Mouse (Mus musculus) heart, postnatal 25 days (tissue): ENCODE measurements around the gene Atp8a2. TPM values are rescaled to one million over a fixed set of nuclear protein-coding genes. Genes with fewer than 3 reads are reported as not detected.

Experiments used
- DNase-seq: peaks from one replicate; pipeline ENCODE4 v3.0.0; 2022; ENCODE audit warnings: low spot score
- intact Hi-C: fragments of 180-260 bp; cut with DNase I; formaldehyde crosslinking; loops from one replicate; pipeline ENCODE4 v1.15.1; 2025
- total RNA-seq, 2 experiments: library from RNA; stranded (reverse); gene quantifications; 2 replicates each; pipeline ENCODE4 v1.2.3; 2021

Gene Atp8a2
- total RNA-seq, 2 experiments from 2014 or later = 4.9 to 5.5 TPM

- no peak for DNase-seq
- intact Hi-C loops = no loop called here
Measured at GRCm38 (mm10) chr14:59689596-59689995, 507.4 kb downstream of the Atp8a2 start.

DNA sequence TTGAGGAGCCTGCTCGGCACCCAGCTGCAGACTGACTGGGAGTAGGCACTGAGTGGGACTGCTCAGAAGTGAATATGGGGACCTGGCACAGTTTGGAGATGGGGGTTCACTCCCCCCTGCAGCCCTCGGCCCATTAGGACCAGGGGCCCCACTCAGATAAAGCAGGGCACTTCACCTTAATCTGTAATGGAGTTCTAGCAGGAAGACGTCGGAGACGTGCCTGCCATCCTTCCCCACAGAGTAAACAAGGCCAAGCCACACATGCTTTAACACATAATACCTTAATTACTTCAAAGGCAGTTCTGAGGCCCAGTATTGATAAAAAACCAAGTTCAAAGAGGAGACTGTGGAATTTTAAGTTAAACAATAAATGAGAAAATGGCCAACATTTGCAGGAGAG lies 510.8 kb downstream of the Atp8a2 start:
- intact Hi-C loops = no loop called here

GRCm38 (mm10) chr14:59685343-59685742 lies 511.6 kb downstream of the Atp8a2 start:
- no peak for DNase-seq

More for the DNA sequence above, 510.8 kb downstream of the Atp8a2 start:
- no peak for DNase-seq

GRCm38 (mm10) chr14:59681906-59682305 lies 515.1 kb downstream of the Atp8a2 start:
- intact Hi-C loops = no loop called here
- DNase-seq = no peak

More at GRCm38 (mm10) chr14:59685343-59685742, 511.6 kb downstream of the Atp8a2 start:
- intact Hi-C loops = no loop called here

DNA sequence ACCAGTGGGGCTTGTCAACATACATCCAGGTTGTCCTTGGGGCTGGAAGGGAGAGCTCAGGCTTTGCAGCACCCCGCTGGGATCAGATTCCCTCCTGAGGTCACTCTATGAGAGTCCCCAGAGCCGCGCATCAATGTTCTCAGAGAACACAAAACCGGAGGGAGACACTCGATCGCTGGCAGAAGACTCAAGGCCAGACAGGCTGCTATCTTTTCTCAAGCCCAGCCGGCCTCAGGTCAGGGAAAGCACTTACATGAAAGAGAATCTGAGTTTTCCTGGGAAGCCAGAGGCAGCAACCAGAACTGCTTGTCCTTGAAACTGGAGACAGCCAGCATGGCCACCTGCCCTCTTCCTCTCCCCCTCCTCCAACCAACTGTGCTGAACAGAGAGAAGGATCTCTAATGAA lies 519.4 kb downstream of the Atp8a2 start:
- no peak for DNase-seq
- intact Hi-C loops = no loop called here

- no peak for DNase-seq
- intact Hi-C loops = no loop called here
Measured at GRCm38 (mm10) chr14:59675330-59675729, 521.6 kb downstream of the Atp8a2 start.

- intact Hi-C loops = no loop called here
- no peak for DNase-seq
Measured at GRCm38 (mm10) chr14:59674556-59674955, 522.4 kb downstream of the Atp8a2 start.

- intact Hi-C loops = no loop called here
- DNase-seq = no peak
Measured at GRCm38 (mm10) chr14:59672893-59673515, 524.0 kb downstream of the Atp8a2 start.

- no peak for DNase-seq
- intact Hi-C loops = no loop called here
Measured at GRCm38 (mm10) chr14:59657098-59657497, 539.9 kb downstream of the Atp8a2 start.

GRCm38 (mm10) chr14:59656591-59656990 lies 540.4 kb downstream of the Atp8a2 start:
- intact Hi-C loops = no loop called here
- no peak for DNase-seq

DNA sequence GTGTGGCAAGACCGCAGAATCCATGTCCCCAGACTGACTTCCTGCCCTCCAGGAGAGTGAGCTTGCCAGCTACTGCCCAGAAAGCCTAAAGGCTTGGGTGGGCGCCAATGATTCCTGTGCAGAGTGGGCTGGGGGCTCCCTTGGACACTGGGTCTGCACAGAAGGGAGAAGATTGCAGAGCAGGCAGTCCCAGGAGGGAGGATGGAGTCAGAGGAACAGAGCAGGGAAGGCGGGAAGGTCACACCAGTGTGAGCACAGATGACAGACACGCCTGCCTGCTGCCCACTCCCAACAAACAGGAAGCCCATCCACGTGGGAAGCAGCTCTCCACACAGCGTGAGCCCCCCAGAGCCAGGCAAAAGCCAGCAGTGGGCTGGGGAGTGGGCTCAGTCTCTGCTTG lies 547.6 kb downstream of the Atp8a2 start:
- no peak for DNase-seq
- intact Hi-C loops = no loop called here

GRCm38 (mm10) chr14:59648611-59649010 lies 548.4 kb downstream of the Atp8a2 start:
- no peak for DNase-seq
- intact Hi-C loops = no loop called here

DNA sequence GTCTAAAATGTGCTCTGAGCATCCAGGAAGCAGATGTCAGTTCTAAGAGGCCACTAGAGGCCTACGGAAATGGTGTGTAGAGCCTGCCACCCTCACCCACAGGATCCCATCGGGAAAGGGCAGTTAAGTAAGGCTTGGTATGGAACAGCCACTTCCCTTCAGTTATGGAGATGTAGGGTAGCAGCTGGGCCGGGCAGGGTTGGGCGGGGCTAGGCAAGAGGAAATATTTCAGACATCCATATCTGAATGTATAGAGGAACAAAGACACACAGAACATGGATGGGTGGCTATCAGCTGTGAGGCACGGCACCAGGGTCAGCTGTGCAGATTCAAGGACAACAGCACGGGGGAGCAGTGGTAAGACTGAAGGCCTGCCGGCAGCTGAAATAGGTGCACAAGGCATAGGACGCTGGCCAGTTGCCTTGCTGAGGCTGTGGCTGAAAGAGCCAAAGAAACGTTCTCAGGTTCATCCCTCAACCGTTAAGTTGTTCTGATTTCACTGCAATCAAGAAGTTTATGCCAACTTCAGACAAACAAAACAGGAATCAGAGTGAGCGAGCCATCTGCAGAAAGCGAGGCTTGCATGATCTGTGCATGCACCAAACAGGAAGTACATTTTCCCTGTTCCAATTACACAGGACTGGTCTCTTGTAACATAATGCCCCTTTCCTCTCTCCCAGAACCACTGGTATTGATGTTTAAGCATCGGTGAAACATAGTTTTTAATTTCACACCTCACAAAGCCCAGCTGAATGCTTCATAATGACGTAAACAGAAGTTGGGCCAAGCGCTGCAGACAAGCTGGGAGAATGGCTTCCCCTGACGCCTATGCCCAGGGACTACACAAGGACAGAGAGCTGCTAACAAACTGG lies 549.9 kb downstream of the Atp8a2 start:
- DNase-seq = no peak
- intact Hi-C loops = no loop called here

DNA sequence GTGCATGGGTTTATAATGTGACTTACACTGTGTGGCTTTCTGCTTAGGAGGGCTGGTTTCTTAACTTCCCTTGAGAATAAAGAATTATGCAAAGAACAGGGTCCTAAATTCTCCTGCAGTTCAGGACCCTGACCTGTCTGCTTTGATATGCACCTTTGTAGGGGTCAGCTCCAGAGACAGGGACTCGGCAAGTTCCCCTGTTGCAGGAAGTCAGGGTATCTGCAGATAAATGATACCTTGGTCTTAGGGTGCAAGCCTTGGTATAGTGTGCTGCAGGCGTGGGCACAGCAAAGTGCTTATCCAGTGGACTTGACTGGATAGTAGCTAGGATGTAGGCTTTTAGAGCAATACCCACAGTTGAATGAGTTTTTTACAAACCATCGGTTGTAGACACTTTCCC lies 552.1 kb downstream of the Atp8a2 start:
- intact Hi-C loops = no loop called here
- no peak for DNase-seq

GRCm38 (mm10) chr14:59644166-59644565 lies 552.8 kb downstream of the Atp8a2 start:
- intact Hi-C loops = no loop called here
- no peak for DNase-seq

GRCm38 (mm10) chr14:59643582-59643981 lies 553.4 kb downstream of the Atp8a2 start:
- intact Hi-C loops = no loop called here
- no peak for DNase-seq

- intact Hi-C loops = no loop called here
Measured at GRCm38 (mm10) chr14:59641856-59642255, 555.1 kb downstream of the Atp8a2 start.

GRCm38 (mm10) chr14:59638906-59639703 lies 557.9 kb downstream of the Atp8a2 start:
- intact Hi-C loops = no loop called here
- DNase-seq = no peak

More at GRCm38 (mm10) chr14:59641856-59642255, 555.1 kb downstream of the Atp8a2 start:
- no peak for DNase-seq

- intact Hi-C loops = no loop called here
Measured at GRCm38 (mm10) chr14:59633988-59634387, 563.0 kb downstream of the Atp8a2 start.

GRCm38 (mm10) chr14:59633295-59633898 lies 563.6 kb downstream of the Atp8a2 start:
- intact Hi-C loops = no loop called here
- no peak for DNase-seq

More at GRCm38 (mm10) chr14:59633988-59634387, 563.0 kb downstream of the Atp8a2 start:
- DNase-seq = no peak
